Mouse (Mus musculus) embryonic fibroblast, embryonic 13.5 days (primary cell): ENCODE results near the gene Helt.

Experiments
- CTCF ChIP-seq: IDR thresholded peaks from 2 replicates; pipeline ENCODE4 v1.5.1; 2011; ENCODE audit warnings: mild to moderate bottlenecking, control low read depth, low read length, moderate library complexity, borderline replicate concordance; ENCODE audit not compliant: insufficient read depth
- POLR2A ChIP-seq: IDR thresholded peaks from 2 replicates; pipeline ENCODE4 v1.6.1; 2011; ENCODE audit warnings: low read depth, mild to moderate bottlenecking, control low read depth, low read length, moderate library complexity

GRCm38 (mm10) chr8:46293201-46293600, 1.3 kb downstream of the Helt start:
- no peak for TF ChIP-seq CTCF
- TF ChIP-seq POLR2A: no peak
